In genomic region chr4:106907701-106908425, GRCm38 (mm10) we compare ENCODE assay signal across 8 mouse cellular contexts. TPM values are rescaled to one million over a fixed set of nuclear protein-coding genes. Genes with fewer than 3 reads are reported as not detected.
DNase-seq lines count a peak whose midpoint lies in the region; ATAC-seq lines count a peak whose summit lies in the region.

No protein-coding gene starts in this region.

- H3K4me3 ChIP-seq in hindbrain, embryonic 14.5 days (replicated peaks; ENCODE audit: low read length) = no peak overlapping the region
- peak overlapping the region; percentile 99 for H3K4me3 ChIP-seq in liver, embryonic 12.5 days
- H3K4me3 ChIP-seq in neural tube, embryonic 12.5 days = no peak overlapping the region

- no peak for ATAC-seq in hindbrain, embryonic 14.5 days (ENCODE audit: low FRiP score)
- ATAC-seq in liver, embryonic 12.5 days = peak; percentile 23; the same call in 1 of the 2 replicates
- no peak for ATAC-seq in neural tube, embryonic 12.5 days (ENCODE audit: low FRiP score, low read depth)

- no peak overlapping the region for H3K27ac ChIP-seq in hindbrain, embryonic 14.5 days
- H3K27ac ChIP-seq in liver, embryonic 12.5 days = peak overlapping the region; percentile 98
- H3K27ac ChIP-seq in neural tube, embryonic 12.5 days = 0 out of 2 replicates have a peak overlapping the region, but pooled peaks have one; percentile 39

- DNase-seq in kidney, adult 11 months = peak; percentile 30
- DNase-seq in kidney, adult 9 months = no peak
- DNase-seq in gastrocnemius, adult 8-10 months (ENCODE audit: low spot score in 2 of 2) = peak; percentile 79 to 87
- DNase-seq in hindbrain, embryonic 14.5 days (ENCODE audit: low spot score) = no peak
- DNase-seq in adrenal gland, postnatal 25 days = no peak
- DNase-seq in left cerebral cortex, adult 8-10 months (ENCODE audit: low spot score in 2 of 2) = no peak

- no peaks in the 10 kb centered on the region for H3K36me3 ChIP-seq in hindbrain, embryonic 14.5 days (replicated peaks; ENCODE audit: control insufficient read depth, insufficient read depth)
- 0 out of 2 replicates have a peak, but pooled peaks cover under 1% of the 10 kb centered on the region for H3K36me3 ChIP-seq in liver, embryonic 12.5 days
- no peaks in the 10 kb centered on the region for H3K36me3 ChIP-seq in neural tube, embryonic 12.5 days

- H3K4me2 ChIP-seq in hindbrain, embryonic 14.5 days (replicated peaks) = 0 out of 2 replicates have a peak overlapping the region, but pooled peaks have one; percentile 2
- peak overlapping the region; percentile 99 for H3K4me2 ChIP-seq in liver, embryonic 12.5 days
- peak overlapping the region; percentile 97 for H3K4me2 ChIP-seq in neural tube, embryonic 12.5 days (replicated peaks)

- peaks cover 25% of the 10 kb centered on the region for H3K4me1 ChIP-seq in hindbrain, embryonic 14.5 days (replicated peaks; ENCODE audit: control insufficient read depth, insufficient read depth, low read length)
- H3K4me1 ChIP-seq in liver, embryonic 12.5 days = peaks cover 49% of the 10 kb centered on the region
- peaks cover 27% of the 10 kb centered on the region for H3K4me1 ChIP-seq in neural tube, embryonic 12.5 days

- H3K9ac ChIP-seq in hindbrain, embryonic 14.5 days = no peak overlapping the region
- H3K9ac ChIP-seq in liver, embryonic 12.5 days = peak overlapping the region; percentile 62
- no peak overlapping the region for H3K9ac ChIP-seq in neural tube, embryonic 12.5 days

- H3K9me3 ChIP-seq in hindbrain, embryonic 14.5 days (ENCODE audit: control insufficient read depth, low read length) = no peaks in the 10 kb centered on the region
- no peaks in the 10 kb centered on the region for H3K9me3 ChIP-seq in liver, embryonic 12.5 days (replicated peaks)
- no peaks in the 10 kb centered on the region for H3K9me3 ChIP-seq in neural tube, embryonic 12.5 days

- no peaks in the 10 kb centered on the region for H3K27me3 ChIP-seq in hindbrain, embryonic 14.5 days (ENCODE audit: control insufficient read depth, insufficient read depth, low read length)
- H3K27me3 ChIP-seq in liver, embryonic 12.5 days (replicated peaks) = no peaks in the 10 kb centered on the region
- no peaks in the 10 kb centered on the region for H3K27me3 ChIP-seq in neural tube, embryonic 12.5 days (replicated peaks)

- 12% methylated on average over 17 of the region's 17 CpGs for WGBS in hindbrain, embryonic 14.5 days
- 9% methylated on average over 17 of the region's 17 CpGs for WGBS in liver, embryonic 12.5 days (ENCODE audit: insufficient replicate concordance)
- 16% methylated on average over 17 of the region's 17 CpGs for WGBS in neural tube, embryonic 12.5 days

RNA-seq across cellular contexts. Expression of gene Ssbp3, which starts 2.6 kb away (rescaled TPM):
- 10 to 100 TPM; 24.0 to 27.1 (median 25.8) TPM for total RNA-seq in gastrocnemius, adult 8-10 months (2022)
- 93.0 and 100 TPM in 2 replicates for polyA plus RNA-seq in hindbrain, embryonic 14.5 days (2014; fragmentation: Nextera tagmentation; extraction: Ambion mirVana)
- 98.6 and 118 TPM in 2 replicates for polyA plus RNA-seq in liver, embryonic 12.5 days (2016; fragmentation: Nextera tagmentation; extraction: Ambion mirVana)
- polyA plus RNA-seq in neural tube, embryonic 12.5 days (2016; fragmentation: Nextera tagmentation; extraction: Ambion mirVana) = 308 and 332 TPM in 2 replicates
- total RNA-seq in adrenal gland, postnatal 25 days (2021) = 70.8 and 82.6 TPM in 2 replicates
- 100 to 1,000 TPM; 171 to 199 (median 187) TPM for total RNA-seq in left cerebral cortex, adult 8-10 months (2022)

Comparison
In these comparisons a context has a peak if more than half of its experiments do, and no peak if none do; other contexts are left out.
1. DNase-seq: peak in kidney, adult 11 months (single experiment) and gastrocnemius, adult 8-10 months (2 of 2); none in kidney, adult 9 months (single experiment), hindbrain, embryonic 14.5 days (single experiment), adrenal gland, postnatal 25 days (single experiment) and left cerebral cortex, adult 8-10 months (0 of 2).
2. H3K4me2 ChIP-seq: peak in every context shown above with its lines; median percentile 99 in liver, embryonic 12.5 days; 97 in neural tube, embryonic 12.5 days; 2 in hindbrain, embryonic 14.5 days.